Mouse (Mus musculus) stomach, postnatal 0 days (tissue): ENCODE results near the gene Pdcd5.

Experiments
- CTCF ChIP-seq: IDR thresholded peaks from 2 replicates; pipeline ENCODE4 v1.5.1; 2016; ENCODE audit warnings: antibody characterized with exemption, low read depth, mild to moderate bottlenecking, moderate library complexity
- EP300 ChIP-seq: optimal IDR thresholded peaks from 2 replicates; pipeline ENCODE3; 2016; ENCODE audit warnings: antibody characterized with exemption

DNA sequence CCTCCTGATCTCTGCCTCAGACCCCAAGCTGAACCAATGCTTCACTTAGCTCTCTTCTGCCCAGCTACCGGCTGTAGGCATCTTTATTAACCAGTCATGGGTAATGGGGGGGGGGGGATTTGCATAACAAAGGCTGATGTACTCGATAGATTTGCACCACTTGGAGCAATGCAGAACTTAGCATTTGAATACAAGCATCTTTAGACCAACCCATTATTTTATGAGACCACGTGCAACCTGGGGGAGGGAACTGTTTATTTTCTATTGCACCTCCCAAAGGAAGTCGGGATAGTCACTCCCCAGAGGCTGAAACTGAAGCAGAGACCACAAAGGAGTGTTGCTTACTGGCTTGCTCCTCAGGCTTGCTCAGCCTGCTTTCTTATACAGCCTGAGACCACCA, 29.8 kb downstream of the Pdcd5 start:
- TF ChIP-seq CTCF = no peak
- no peak for TF ChIP-seq EP300
